Mouse (Mus musculus) hindbrain, embryonic 13.5 days (tissue): ENCODE measurements at regions not wholly inside any gene's neighbourhood (a gene's known extent, or its start where the extent isn't known, plus 50 kb on each side); places are given as distances from the start of the nearest gene placed in this dataset.

ENCODE experiments used
- ATAC-seq: fragments of 200-750 bp; cut with Nextera tagmentation; 2 replicates; pipeline ENCODE4 v1.8.0; 2017; ENCODE audit warnings: moderate TSS enrichment; ENCODE audit not compliant: low FRiP score
- H3K27ac ChIP-seq: fragments of 300-500 bp; sonication (generic); 2 replicates; pipeline ENCODE4 v1.5.1; 2015; ENCODE audit warnings: inconsistent platforms, mild to moderate bottlenecking, moderate library complexity
- H3K27me3 ChIP-seq: fragments of 300-500 bp; sonication (generic); 2 replicates; pipeline ENCODE4 v1.6.1; 2015; ENCODE audit warnings: mild to moderate bottlenecking, inconsistent platforms
- H3K36me3 ChIP-seq: fragments of 300-500 bp; sonication (generic); 2 replicates; pipeline ENCODE4 v1.6.1; 2015; ENCODE audit warnings: mild to moderate bottlenecking, inconsistent platforms
- H3K4me1 ChIP-seq: fragments of 300-500 bp; sonication (generic); replicated peaks from 2 replicates; pipeline ENCODE4 v1.6.1; 2015; ENCODE audit warnings: inconsistent platforms
- H3K4me2 ChIP-seq: fragments of 300-500 bp; sonication (generic); 2 replicates; pipeline ENCODE4 v1.6.1; 2015; ENCODE audit warnings: inconsistent platforms, mild to moderate bottlenecking, moderate library complexity
- H3K4me3 ChIP-seq: fragments of 300-500 bp; sonication (generic); 2 replicates; pipeline ENCODE4 v1.5.1; 2015; ENCODE audit warnings: mild to moderate bottlenecking, inconsistent platforms
- H3K9ac ChIP-seq: fragments of 300-500 bp; sonication (generic); 2 replicates; pipeline ENCODE4 v1.6.1; 2015; ENCODE audit warnings: mild to moderate bottlenecking, inconsistent platforms
- H3K9me3 ChIP-seq: fragments of 300-500 bp; sonication (generic); 2 replicates; pipeline ENCODE4 v1.6.1; 2016; ENCODE audit warnings: inconsistent platforms
- WGBS: fragments of 180-500 bp; shearing (Covaris S2); methylation state at CpG from one replicate; pipeline ENCODE4 v1.1.7; 2015; 5-methylcytosine and 5-hydroxymethylcytosine counted together

- H3K4me3 ChIP-seq: no peak overlapping the region
- no peaks in the 10 kb centered on the region for H3K36me3 ChIP-seq
- peaks cover 10% of the 10 kb centered on the region; the same call in 1 of the 2 replicates for H3K4me1 ChIP-seq
- no peaks in the 10 kb centered on the region for H3K9me3 ChIP-seq
- ATAC-seq: no peak
- no peak overlapping the region for H3K9ac ChIP-seq
- no peak overlapping the region for H3K4me2 ChIP-seq
- WGBS: 74% methylated on average over 8 of the region's 8 CpGs
- H3K27ac ChIP-seq: no peak overlapping the region
- H3K27me3 ChIP-seq: peaks cover 95% of the 10 kb centered on the region
Observed at GRCm38 (mm10) chr6:100052955-100053795, 234.1 kb downstream of the Rybp start.

- 86% methylated on average over 4 of the region's 4 CpGs for WGBS
- no peak overlapping the region for H3K4me3 ChIP-seq
- no peak overlapping the region for H3K27ac ChIP-seq
- ATAC-seq: no peak
- H3K4me2 ChIP-seq: no peak overlapping the region
- H3K36me3 ChIP-seq: no peaks in the 10 kb centered on the region
- H3K9me3 ChIP-seq: no peaks in the 10 kb centered on the region
- H3K27me3 ChIP-seq: peaks cover 98% of the 10 kb centered on the region
- H3K9ac ChIP-seq: no peak overlapping the region
- peaks cover 10% of the 10 kb centered on the region; the same call in 1 of the 2 replicates for H3K4me1 ChIP-seq
Observed at GRCm38 (mm10) chr6:100052406-100052805, 234.9 kb downstream of the Rybp start.

DNA sequence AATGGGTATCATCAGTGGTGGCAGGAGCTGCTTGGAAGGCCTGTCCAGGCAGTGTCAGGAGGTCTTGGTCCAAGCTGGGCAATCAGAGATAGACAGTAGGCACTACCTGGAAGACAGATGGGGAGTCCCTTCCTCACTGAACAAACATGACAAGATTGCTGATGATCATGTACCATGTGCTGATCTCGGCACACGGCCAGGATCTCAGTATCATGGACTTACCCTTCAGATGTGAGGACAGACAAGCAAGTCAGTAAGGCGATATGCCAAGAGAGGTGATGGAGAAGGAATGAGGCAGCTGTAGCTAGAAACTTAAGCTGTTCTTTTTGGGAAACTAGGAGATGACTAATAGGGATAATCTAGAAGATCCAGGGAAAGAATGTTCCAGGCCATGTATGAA, 238.2 kb downstream of the Rybp start:
- Histone ChIP-seq H3K4me1 (peaks cover 29% of the 10 kb centered on the region), H3K36me3 (no peaks in the 10 kb centered on the region), H3K4me2 (no peak overlapping the region), H3K27ac (no peak overlapping the region), H3K4me3 (no peak overlapping the region), H3K9me3 (no peaks in the 10 kb centered on the region), H3K9ac (no peak overlapping the region), H3K27me3 (peaks cover 95% of the 10 kb centered on the region)
- ATAC-seq: no peak
- WGBS: 88% methylated on average over 3 of the region's 3 CpGs

- Histone ChIP-seq H3K27ac (no peak overlapping the region), H3K36me3 (no peaks in the 10 kb centered on the region), H3K4me2 (no peak overlapping the region), H3K27me3 (peaks cover 95% of the 10 kb centered on the region), H3K9me3 (no peaks in the 10 kb centered on the region), H3K9ac (no peak overlapping the region), H3K4me3 (no peak overlapping the region), H3K4me1 (peaks cover 25% of the 10 kb centered on the region)
- peak; percentile 71 for ATAC-seq
- 14% methylated on average over 12 of the region's 12 CpGs for whole genome bisulfite sequencing
Observed at GRCm38 (mm10) chr6:100046186-100046990, 240.9 kb downstream of the Rybp start.

GRCm38 (mm10) chr6:100045109-100045508, 242.2 kb downstream of the Rybp start:
- Histone ChIP-seq H3K9me3 (no peaks in the 10 kb centered on the region), H3K9ac (no peak overlapping the region), H3K27me3 (peaks cover 95% of the 10 kb centered on the region), H3K4me2 (no peak overlapping the region), H3K27ac (no peak overlapping the region), H3K36me3 (no peaks in the 10 kb centered on the region), H3K4me1 (peaks cover 29% of the 10 kb centered on the region), H3K4me3 (no peak overlapping the region)
- 91% methylated on average over 6 of the region's 6 CpGs for WGBS
- ATAC-seq: no peak

- no peak overlapping the region for H3K27ac ChIP-seq
- no peak overlapping the region for H3K4me3 ChIP-seq
- ATAC-seq: no peak
- H3K27me3 ChIP-seq: peaks cover 88% of the 10 kb centered on the region
- H3K9ac ChIP-seq: no peak overlapping the region
- H3K4me1 ChIP-seq: peaks cover 20% of the 10 kb centered on the region
- H3K4me2 ChIP-seq: no peak overlapping the region
- 45% methylated on average over 5 of the region's 5 CpGs for WGBS
- H3K36me3 ChIP-seq: no peaks in the 10 kb centered on the region
- H3K9me3 ChIP-seq: no peaks in the 10 kb centered on the region
Observed at GRCm38 (mm10) chr6:100041161-100041560, 246.1 kb downstream of the Rybp start.

DNA sequence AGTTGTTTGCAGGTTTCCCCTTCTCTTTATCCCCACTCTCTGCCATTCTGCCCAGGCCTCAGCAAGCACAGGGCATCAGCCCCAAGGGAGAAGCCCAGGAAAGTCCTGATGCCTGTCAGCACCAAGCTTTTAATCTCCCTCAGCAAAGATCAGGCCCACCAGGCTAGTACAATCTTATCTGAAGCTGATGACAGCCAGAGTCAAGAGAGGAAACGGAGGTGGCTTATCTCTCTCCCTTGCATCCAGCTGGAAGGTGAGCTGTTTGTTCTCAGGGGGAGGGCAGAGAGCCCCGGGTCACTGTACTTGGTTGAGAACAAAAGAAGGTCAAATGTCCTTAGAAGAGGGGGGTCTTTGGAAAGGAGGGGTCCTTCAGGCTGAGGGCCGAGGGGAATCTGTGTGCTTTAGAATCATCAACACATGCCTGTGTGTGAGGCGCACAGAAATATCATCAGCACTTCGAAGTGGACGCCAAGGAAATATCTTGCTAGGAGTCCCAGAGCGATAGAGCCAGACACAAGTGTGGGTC, 246.8 kb downstream of the Rybp start:
- Histone ChIP-seq H3K9ac (no peak overlapping the region), H3K27ac (no peak overlapping the region), H3K4me3 (no peak overlapping the region), H3K9me3 (no peaks in the 10 kb centered on the region), H3K4me2 (no peak overlapping the region), H3K36me3 (no peaks in the 10 kb centered on the region), H3K27me3 (peaks cover 88% of the 10 kb centered on the region), H3K4me1 (peaks cover 13% of the 10 kb centered on the region)
- whole genome bisulfite sequencing: 51% methylated on average over 7 of the region's 7 CpGs
- no peak for ATAC-seq

DNA sequence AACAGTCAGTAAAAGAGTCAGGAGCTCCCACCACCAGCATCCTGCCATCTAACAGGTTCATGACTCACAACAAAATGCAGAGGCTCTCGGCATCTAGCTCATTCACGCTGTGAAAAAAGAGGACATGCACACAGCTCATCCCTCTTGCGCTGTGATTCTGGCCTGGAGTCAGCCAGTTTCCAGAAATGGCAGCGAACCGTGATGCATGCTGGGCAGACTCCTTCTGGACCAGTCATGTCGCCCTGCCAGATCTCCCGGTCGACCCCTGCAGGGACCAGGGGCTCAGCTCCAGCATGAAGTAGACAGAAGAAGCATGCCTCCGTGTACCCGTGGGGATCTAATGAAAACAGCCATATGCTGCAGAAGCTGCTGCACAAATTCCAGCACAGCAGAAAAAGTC, 254.6 kb downstream of the Rybp start:
- H3K36me3 ChIP-seq: no peaks in the 10 kb centered on the region
- H3K9me3 ChIP-seq: no peaks in the 10 kb centered on the region
- WGBS: 68% methylated on average over 10 of the region's 10 CpGs
- peaks cover 67% of the 10 kb centered on the region for H3K27me3 ChIP-seq
- H3K4me1 ChIP-seq: peaks cover 13% of the 10 kb centered on the region
- H3K4me3 ChIP-seq: no peak overlapping the region
- no peak overlapping the region for H3K9ac ChIP-seq
- ATAC-seq: no peak
- H3K4me2 ChIP-seq: no peak overlapping the region
- no peak overlapping the region for H3K27ac ChIP-seq

DNA sequence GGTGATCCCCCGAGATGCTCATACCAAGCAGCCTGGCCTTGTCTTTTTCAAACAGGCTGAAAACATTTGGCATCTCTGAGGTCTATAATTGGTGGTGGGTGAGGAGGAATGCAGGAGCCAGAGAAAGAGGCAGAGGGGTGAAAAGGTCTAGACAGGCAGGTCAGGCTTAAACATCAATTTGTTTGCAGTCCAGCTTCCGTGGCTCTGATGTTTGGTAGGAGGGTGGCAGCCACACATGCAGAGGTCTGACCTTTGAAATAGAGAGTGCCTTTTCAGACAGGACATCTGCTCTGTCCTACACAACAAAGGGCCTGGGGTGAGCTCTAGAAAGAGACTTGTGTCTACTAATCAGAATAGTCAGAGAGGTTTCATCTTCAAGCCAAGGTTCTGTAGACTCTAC, 256.8 kb downstream of the Rybp start:
- H3K9me3 ChIP-seq: no peaks in the 10 kb centered on the region
- H3K4me1 ChIP-seq: peaks cover 15% of the 10 kb centered on the region
- H3K4me2 ChIP-seq: no peak overlapping the region
- 25% methylated on average over 2 of the region's 2 CpGs for WGBS
- H3K4me3 ChIP-seq: no peak overlapping the region
- no peaks in the 10 kb centered on the region for H3K36me3 ChIP-seq
- peak overlapping the region; percentile 18; the same call in 1 of the 2 replicates for H3K27ac ChIP-seq
- H3K9ac ChIP-seq: no peak overlapping the region
- no peak for ATAC-seq
- H3K27me3 ChIP-seq: peaks cover 55% of the 10 kb centered on the region

- peaks cover 19% of the 10 kb centered on the region for H3K4me1 ChIP-seq
- no peak overlapping the region for H3K9ac ChIP-seq
- no peak overlapping the region for H3K4me3 ChIP-seq
- H3K9me3 ChIP-seq: no peaks in the 10 kb centered on the region
- peaks cover 51% of the 10 kb centered on the region for H3K27me3 ChIP-seq
- 22% methylated on average over 9 of the region's 9 CpGs for WGBS
- no peak overlapping the region for H3K4me2 ChIP-seq
- no peak for ATAC-seq
- no peaks in the 10 kb centered on the region for H3K36me3 ChIP-seq
- peak overlapping the region; percentile 18; the same call in 1 of the 2 replicates for H3K27ac ChIP-seq
Observed at GRCm38 (mm10) chr6:100030010-100030409, 257.3 kb downstream of the Rybp start.

DNA sequence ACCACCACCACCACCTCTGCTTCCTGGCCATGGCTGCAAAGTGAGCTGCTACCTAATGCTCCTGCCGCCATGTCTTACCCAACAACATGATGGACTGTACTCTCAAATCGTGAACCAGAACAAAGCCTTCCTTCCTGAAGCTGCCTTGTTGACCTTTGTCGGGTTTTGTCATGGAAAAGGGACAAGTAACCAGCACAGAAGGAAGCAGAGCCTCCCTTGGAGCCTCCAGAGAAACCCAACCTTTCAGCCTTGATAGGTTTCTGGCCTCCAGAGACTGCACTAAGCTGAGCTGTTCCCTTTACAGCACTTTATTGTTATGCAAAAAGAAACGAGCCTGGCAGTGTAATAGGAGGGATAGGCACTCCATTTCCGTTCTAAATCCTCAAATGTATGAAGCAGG, 259.8 kb downstream of the Rybp start:
- no peak overlapping the region for H3K4me2 ChIP-seq
- no peak overlapping the region for H3K9ac ChIP-seq
- 41% methylated on average over 5 of the region's 5 CpGs for WGBS
- peaks cover 36% of the 10 kb centered on the region for H3K27me3 ChIP-seq
- H3K4me1 ChIP-seq: peaks cover 24% of the 10 kb centered on the region
- ATAC-seq: no peak
- H3K27ac ChIP-seq: no peak overlapping the region
- H3K36me3 ChIP-seq: no peaks in the 10 kb centered on the region
- no peaks in the 10 kb centered on the region for H3K9me3 ChIP-seq
- H3K4me3 ChIP-seq: no peak overlapping the region

DNA sequence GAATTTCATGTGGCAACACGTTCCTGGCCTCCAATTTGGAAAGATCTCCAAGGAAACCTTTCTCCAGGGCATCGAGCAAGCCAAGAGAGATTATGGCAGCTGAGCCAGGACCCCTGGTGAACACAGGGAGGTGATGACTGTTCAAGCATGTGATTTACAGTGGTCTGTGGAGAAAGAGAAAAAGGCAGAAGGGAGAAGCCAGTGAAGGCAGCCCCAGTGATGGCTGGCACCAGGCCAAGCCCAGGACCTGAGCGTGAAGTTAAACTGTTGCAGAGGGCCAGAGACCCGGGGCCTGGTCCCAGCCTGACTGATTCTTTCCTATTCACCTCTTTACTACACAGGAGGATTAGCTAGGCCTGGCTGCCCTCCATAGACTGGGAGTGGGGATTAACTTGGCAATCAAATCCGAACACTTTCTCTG, 261.7 kb downstream of the Rybp start:
- peaks cover 37% of the 10 kb centered on the region for H3K27me3 ChIP-seq
- H3K4me2 ChIP-seq: no peak overlapping the region
- no peak overlapping the region for H3K27ac ChIP-seq
- no peaks in the 10 kb centered on the region for H3K36me3 ChIP-seq
- H3K4me3 ChIP-seq: no peak overlapping the region
- peaks cover 24% of the 10 kb centered on the region for H3K4me1 ChIP-seq
- no peaks in the 10 kb centered on the region for H3K9me3 ChIP-seq
- 41% methylated on average over 5 of the region's 5 CpGs for WGBS
- H3K9ac ChIP-seq: no peak overlapping the region
- 0 out of 2 replicates have a peak, but pooled peaks have one; percentile 30 for ATAC-seq
